Mouse (Mus musculus) megakaryocyte, embryonic 14.5 days (primary cell): Measurements from ENCODE around the gene Rrp1. TPM values are rescaled to one million over a fixed set of nuclear protein-coding genes. Genes with fewer than 3 reads are reported as not detected.
"Not testable (repeated sequence)": the region's sequence is repeated elsewhere in the genome, so short reads cannot be mapped to it uniquely, and the experiment has no call there.

Experiments used
- H3K27me3 ChIP-seq: replicated peaks from 2 replicates; pipeline ENCODE3; 2012; ENCODE audit warnings: inconsistent platforms
- H3K36me3 ChIP-seq: replicated peaks from 2 replicates; pipeline ENCODE3; 2012; ENCODE audit warnings: low read length, inconsistent platforms, mixed read lengths
- H3K4me1 ChIP-seq: 2 replicates; pipeline ENCODE4 v1.6.1; 2012; ENCODE audit warnings: inconsistent platforms
- H3K4me3 ChIP-seq: replicated peaks from 2 replicates; pipeline ENCODE3; 2012; ENCODE audit warnings: moderate library complexity, mild to moderate bottlenecking, inconsistent platforms
- H3K9me3 ChIP-seq: 2 replicates; pipeline ENCODE4 v1.6.1; 2012; ENCODE audit warnings: inconsistent platforms
- FLI1 ChIP-seq: IDR thresholded peaks from 2 replicates; pipeline ENCODE4 v1.6.1; 2012; ENCODE audit warnings: low read length, inconsistent platforms, mixed read lengths
- GATA1 ChIP-seq: IDR thresholded peaks from 3 replicates; pipeline ENCODE4 v1.6.1; 2012; ENCODE audit warnings: mixed read lengths, low read length, inconsistent platforms, borderline replicate concordance
- polyA plus RNA-seq: library from polyadenylated mRNA; stranded (reverse); fragments of >175 nt; gene quantifications from 2 replicates; pipeline ENCODE4 v1.2.3, GENCODE M21; 2012; ENCODE audit warnings: low replicate concordance; ENCODE audit not compliant: insufficient read depth

Rrp1 gene
- polyA plus RNA-seq, 1 experiment, result 210 TPM

- no peak for TF ChIP-seq GATA1
- no peak for TF ChIP-seq FLI1
- Histone ChIP-seq H3K4me1 (peaks cover 68% of the 10 kb centered on the region), H3K36me3 (peaks cover 30% of the 10 kb centered on the region), H3K9me3 (no peaks in the 10 kb centered on the region), H3K4me3 (peak overlapping the region; percentile 99), H3K27me3 (peaks cover 2% of the 10 kb centered on the region)
Measured at GRCm38 (mm10) chr10:78426117-78426735, 13.4 kb upstream of the Rrp1 start.

GRCm38 (mm10) chr10:78425181-78426041, 12.6 kb upstream of the Rrp1 start, which contains the start of gene Cstb:
TSS of gene Cstb (plus strand) at chr10:78425669.
- no peaks in the 10 kb centered on the region for H3K9me3 ChIP-seq
- peaks cover 30% of the 10 kb centered on the region for H3K36me3 ChIP-seq
- H3K27me3 ChIP-seq, result no peaks in the 10 kb centered on the region
- H3K4me3 ChIP-seq, result peak within 1 kb of the TSS; percentile 99
- TF ChIP-seq GATA1 (no peak), FLI1 (no peak)
- peaks cover 76% of the 10 kb centered on the region for H3K4me1 ChIP-seq

GRCm38 (mm10) chr10:78422614-78423013, 9.8 kb upstream of the Rrp1 start:
- TF ChIP-seq FLI1 (no peak), GATA1 (no peak)
- peak overlapping the region; percentile 5 for H3K4me3 ChIP-seq
- peaks cover 13% of the 10 kb centered on the region for H3K36me3 ChIP-seq
- no peaks in the 10 kb centered on the region for H3K27me3 ChIP-seq
- H3K9me3 ChIP-seq, result no peaks in the 10 kb centered on the region
- peaks cover 66% of the 10 kb centered on the region for H3K4me1 ChIP-seq

- H3K9me3 ChIP-seq, result no peaks in the 10 kb centered on the region
- H3K27me3 ChIP-seq, result no peaks in the 10 kb centered on the region
- H3K4me1 ChIP-seq, result peaks cover 61% of the 10 kb centered on the region
- H3K4me3 ChIP-seq, result no peak overlapping the region
- no peak for TF ChIP-seq FLI1
- no peaks in the 10 kb centered on the region for H3K36me3 ChIP-seq
Measured at GRCm38 (mm10) chr10:78420929-78421328, 8.1 kb upstream of the Rrp1 start.

GRCm38 (mm10) chr10:78418791-78419190, 5.9 kb upstream of the Rrp1 start:
- Histone ChIP-seq H3K4me1 (peaks cover 52% of the 10 kb centered on the region), H3K9me3 (no peaks in the 10 kb centered on the region), H3K4me3 (no peak overlapping the region), H3K27me3 (no peaks in the 10 kb centered on the region), H3K36me3 (no peaks in the 10 kb centered on the region)
- TF ChIP-seq GATA1, result no peak
- TF ChIP-seq FLI1, result no peak

- H3K4me3 ChIP-seq, result no peak overlapping the region
- H3K36me3 ChIP-seq, result no peaks in the 10 kb centered on the region
- TF ChIP-seq GATA1 (no peak), FLI1 (no peak)
- peaks cover 51% of the 10 kb centered on the region for H3K4me1 ChIP-seq
- no peaks in the 10 kb centered on the region for H3K9me3 ChIP-seq
- no peaks in the 10 kb centered on the region for H3K27me3 ChIP-seq
Measured at GRCm38 (mm10) chr10:78417888-78418287, 5.0 kb upstream of the Rrp1 start.

- H3K4me3 ChIP-seq, H3K9me3 ChIP-seq, H3K27me3 ChIP-seq: not testable (repeated sequence)
- Histone ChIP-seq H3K4me1 (peaks cover 43% of the 10 kb centered on the region), H3K36me3 (peaks cover 15% of the 10 kb centered on the region)
Measured at GRCm38 (mm10) chr10:78414936-78415335, 2.1 kb upstream of the Rrp1 start.

- Histone ChIP-seq H3K4me3 (peak overlapping the region; percentile 97), H3K9me3 (no peaks in the 10 kb centered on the region), H3K27me3 (no peaks in the 10 kb centered on the region), H3K36me3 (peaks cover 33% of the 10 kb centered on the region), H3K4me1 (peaks cover 48% of the 10 kb centered on the region)
- no peak for TF ChIP-seq FLI1
- TF ChIP-seq GATA1, result no peak
Measured at GRCm38 (mm10) chr10:78413152-78413520, 293 bp upstream of the Rrp1 start.

- H3K4me3 ChIP-seq, result peak overlapping the region; percentile 97
- TF ChIP-seq GATA1 (no peak), FLI1 (no peak)
- H3K4me1 ChIP-seq, result peaks cover 43% of the 10 kb centered on the region
Measured at GRCm38 (mm10) chr10:78411851-78412250, 992 bp downstream of the Rrp1 start.

GRCm38 (mm10) chr10:78409035-78409788, 3.6 kb downstream of the Rrp1 start:
- no peak overlapping the region for H3K4me3 ChIP-seq
- peaks cover 69% of the 10 kb centered on the region for H3K36me3 ChIP-seq
- H3K4me1 ChIP-seq, result peaks cover 53% of the 10 kb centered on the region
- TF ChIP-seq GATA1 (no peak), FLI1 (no peak)
- H3K9me3 ChIP-seq, result no peaks in the 10 kb centered on the region
- H3K27me3 ChIP-seq, result no peaks in the 10 kb centered on the region

More at GRCm38 (mm10) chr10:78411851-78412250, 992 bp downstream of the Rrp1 start:
- no peaks in the 10 kb centered on the region for H3K9me3 ChIP-seq
- H3K27me3 ChIP-seq, result no peaks in the 10 kb centered on the region
- H3K36me3 ChIP-seq, result peaks cover 44% of the 10 kb centered on the region
